In the genomic region with DNA sequence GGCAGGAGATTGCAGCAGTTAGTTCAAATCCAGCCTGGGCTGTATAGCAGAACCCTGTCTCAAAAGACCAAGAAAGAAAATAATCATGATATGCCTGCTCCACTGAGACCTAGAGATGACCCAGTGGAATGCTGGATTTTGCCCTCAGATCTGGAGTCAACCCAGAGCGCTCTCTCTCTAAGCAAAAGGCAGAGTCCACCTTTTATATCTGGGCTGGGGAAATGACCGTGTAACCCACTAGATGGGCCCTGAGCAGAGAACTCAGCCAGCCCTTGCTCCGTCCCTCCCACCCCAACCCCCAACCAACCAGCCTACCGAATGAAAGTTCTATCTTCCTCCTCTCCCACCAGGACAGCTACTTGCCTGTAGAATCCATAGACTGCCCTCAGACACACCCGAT, we compare ENCODE assay signal across 13 mouse cellular contexts.
"Had no signal": no experiment of that assay in that cellular context is flagged by ENCODE, and none has a peak within 500 bp of the region (broad histone marks: within the 10 kb centered on the region; RNA-seq: fewer than 3 reads in every experiment).

No protein-coding gene starts in this region.

- H3K4me2 ChIP-seq: hindbrain, embryonic 14.5 days; limb, embryonic 15.5 days; midbrain, embryonic 13.5 days; neural tube, embryonic 15.5 days had no signal

- H3K4me3 ChIP-seq: limb, embryonic 15.5 days; midbrain, embryonic 13.5 days; myocyte; neural tube, embryonic 15.5 days had no signal

- H3K9ac ChIP-seq: hindbrain, embryonic 14.5 days; limb, embryonic 15.5 days; midbrain, embryonic 13.5 days; neural tube, embryonic 15.5 days had no signal

- H3K36me3 ChIP-seq: limb, embryonic 15.5 days; midbrain, embryonic 13.5 days; neural tube, embryonic 15.5 days had no signal

- H3K9me3 ChIP-seq: limb, embryonic 15.5 days; midbrain, embryonic 13.5 days; neural tube, embryonic 15.5 days had no signal

- ATAC-seq: intestine, postnatal 0 days; midbrain, embryonic 13.5 days had no signal

- H3K27me3 ChIP-seq: limb, embryonic 15.5 days; midbrain, embryonic 13.5 days; neural tube, embryonic 15.5 days had no signal

- H3K27ac ChIP-seq: hindbrain, embryonic 14.5 days; limb, embryonic 15.5 days; midbrain, embryonic 13.5 days; neural tube, embryonic 15.5 days; stomach, postnatal 0 days had no signal

- DNase-seq: layer of hippocampus, adult 9-11 months; layer of hippocampus, postnatal 36 days; lung, adult 18-20 months; right cerebral cortex, adult 18-20 months; right cerebral cortex, postnatal 25 days; thymus, postnatal 4 days had no signal
